Mouse (Mus musculus) olfactory bulb, adult 2 months (tissue): ENCODE measurements around the gene Gabpb1.

Experiments
- CTCF ChIP-seq: fragments of 200-500 bp; IDR thresholded peaks from 2 replicates; pipeline ENCODE4 v1.5.1; 2012; ENCODE audit warnings: low read depth, mild to moderate bottlenecking, low read length, moderate library complexity; ENCODE audit not compliant: insufficient read depth
- POLR2A ChIP-seq: fragments of 200-500 bp; IDR thresholded peaks from 2 replicates; pipeline ENCODE4 v1.6.1; 2012; ENCODE audit warnings: mild to moderate bottlenecking, low read depth, low read length, moderate library complexity; ENCODE audit not compliant: insufficient read depth

DNA sequence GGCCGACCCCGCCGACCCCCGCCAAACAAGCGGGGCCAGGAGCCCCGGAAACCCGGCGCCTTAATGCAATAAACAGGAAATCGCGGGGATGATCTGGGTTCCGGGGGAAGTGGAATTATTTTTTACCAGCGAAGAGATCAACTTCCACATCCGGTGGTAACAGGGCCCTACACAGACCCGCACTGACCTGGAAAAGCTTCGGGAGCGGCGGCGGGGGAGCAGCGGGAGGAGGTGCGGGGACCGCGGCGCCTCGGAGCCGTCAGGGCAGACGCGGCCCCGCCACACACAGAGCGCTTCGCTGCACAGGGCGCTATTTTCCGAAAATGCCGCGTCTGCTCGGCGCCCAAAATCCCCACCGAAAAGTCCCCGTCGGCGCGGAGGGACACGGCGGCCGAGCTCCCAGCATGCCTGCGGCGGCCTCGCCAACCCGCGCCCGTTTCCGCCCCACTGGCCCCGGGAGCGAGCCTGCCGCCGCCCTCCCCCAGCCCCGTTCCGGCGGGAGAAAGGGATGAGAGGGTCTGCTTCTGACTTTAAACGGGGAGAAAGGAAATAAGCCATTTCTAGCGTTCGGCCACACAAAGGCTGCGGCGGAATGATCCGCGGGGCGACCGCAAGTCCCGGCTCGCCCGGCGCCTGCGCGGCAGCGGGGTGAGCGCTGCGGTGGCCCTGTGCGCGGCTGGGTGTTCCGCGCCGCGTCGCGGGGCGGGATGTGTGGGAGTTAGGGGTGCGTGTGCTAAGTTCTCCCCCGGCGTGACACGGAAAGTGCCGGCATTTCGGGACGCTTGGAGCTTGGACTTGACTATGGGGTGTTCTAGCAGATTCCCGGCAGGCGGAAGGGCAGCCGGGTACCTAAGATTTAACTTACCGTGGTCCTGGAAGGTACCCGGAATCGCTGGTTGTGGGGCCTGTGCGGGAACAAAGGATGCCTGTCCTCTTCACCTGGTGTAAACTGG, 692 bp downstream of the Gabpb1 start:
- TF ChIP-seq POLR2A (peak; percentile 50), CTCF (no peak)
